In genomic region chr7:100894057-100894832, GRCm38 (mm10) we compare ENCODE assay signal across 8 mouse cellular contexts. TPM values are rescaled to one million over a fixed set of nuclear protein-coding genes. Genes with fewer than 3 reads are reported as not detected.
DNase-seq lines count a peak whose midpoint lies in the region; ATAC-seq and TF ChIP-seq lines count a peak whose summit lies in the region.

No protein-coding gene starts in this region.

- 2% methylated on average over 44 of the region's 53 CpGs for WGBS in midbrain, embryonic 16.5 days
- 7% methylated on average over 50 of the region's 53 CpGs for WGBS in thymus, adult 2 months

- peak overlapping the region; percentile 93 for H3K9ac ChIP-seq in midbrain, embryonic 16.5 days (ENCODE audit: low read depth, low read length)

- peak; percentile 24 for DNase-seq in ES-CJ7 (ENCODE audit: low read depth, low spot score)
- peak; percentile 25 for DNase-seq in T-cell, adult 2 months (ENCODE audit: low spot score)
- peak; percentile 78 for DNase-seq in embryo, embryonic 11 days
- DNase-seq in heart, postnatal 14 days = peak; percentile 48 to 49
- DNase-seq in left cerebral cortex, postnatal 10 days (ENCODE audit: extremely low spot score in 1 of 2, low spot score in 2 of 2) = peak; percentile 29 to 75
- DNase-seq in thymus, adult 2 months = peak; percentile 18
- DNase-seq in spleen, postnatal 36 days (ENCODE audit: low spot score in 2 of 2) = no peak

- peak overlapping the region; percentile 66 for H3K4me3 ChIP-seq in midbrain, embryonic 16.5 days (ENCODE audit: low read depth, low read length)
- peak overlapping the region; percentile 49 for H3K4me3 ChIP-seq in thymus, adult 2 months (ENCODE audit: control insufficient read depth, insufficient read depth, low read length)

- intact Hi-C loops in heart, postnatal 14 days (cut with DNase I) = no loop called here
- intact Hi-C loops in left cerebral cortex, postnatal 10 days (cut with DNase I) = no loop called here

- no peaks in the 10 kb centered on the region for H3K27me3 ChIP-seq in midbrain, embryonic 16.5 days (ENCODE audit: control insufficient read depth, insufficient read depth, low read depth, low read length)
- peaks cover 2% of the 10 kb centered on the region; the same call in 1 of the 2 replicates for H3K27me3 ChIP-seq in thymus, adult 2 months (ENCODE audit: control insufficient read depth, insufficient read depth, low read length)

- H3K9me3 ChIP-seq in midbrain, embryonic 16.5 days (replicated peaks; ENCODE audit: control insufficient read depth, low read length, poor library complexity, severe bottlenecking) = no peaks in the 10 kb centered on the region

- peak overlapping the region; percentile 92 for H3K4me2 ChIP-seq in midbrain, embryonic 16.5 days (ENCODE audit: low read length)

- peaks cover 22% of the 10 kb centered on the region for H3K4me1 ChIP-seq in midbrain, embryonic 16.5 days (ENCODE audit: control insufficient read depth, insufficient read depth, low read length)
- peaks cover 9% of the 10 kb centered on the region; the same call in 1 of the 2 replicates for H3K4me1 ChIP-seq in thymus, adult 2 months (replicated peaks; ENCODE audit: control insufficient read depth, insufficient read depth, low read length)

- 0 out of 2 replicates have a peak, but pooled peaks cover 5% of the 10 kb centered on the region for H3K36me3 ChIP-seq in midbrain, embryonic 16.5 days (ENCODE audit: control insufficient read depth, insufficient read depth, low read length)
- no peaks in the 10 kb centered on the region for H3K36me3 ChIP-seq in thymus, adult 2 months (ENCODE audit: control insufficient read depth, insufficient read depth, low read length)

- no peak for TF ChIP-seq CTCF in thymus, adult 2 months (IDR thresholded peaks at IDR 0.05; ENCODE audit: borderline replicate concordance, control insufficient read depth, extremely low read depth, insufficient read depth, low read length, poor library complexity)

- H3K27ac ChIP-seq in midbrain, embryonic 16.5 days (ENCODE audit: low read length) = peak overlapping the region; percentile 71
- H3K27ac ChIP-seq in thymus, adult 2 months (ENCODE audit: control insufficient read depth, insufficient read depth, low read length) = no peak overlapping the region

- peak; percentile 72 for ATAC-seq in midbrain, embryonic 16.5 days

- TF ChIP-seq POLR2A in thymus, adult 2 months (IDR thresholded peaks at IDR 0.05; ENCODE audit: control insufficient read depth, extremely low read depth, insufficient read depth, low read length, poor library complexity) = no peak

RNA-seq across cellular contexts. Expression of gene Relt, which starts 31.0 kb away (rescaled TPM):
- 1 to 10 TPM; 2.4 to 3.3 TPM for total RNA-seq in heart, postnatal 14 days (2021)
- 1 to 10 TPM; 9.0 to 9.4 TPM for total RNA-seq in left cerebral cortex, postnatal 10 days (2021)
- 5.0 and 5.4 TPM in 2 replicates for polyA plus RNA-seq in midbrain, embryonic 16.5 days (2015; fragmentation: Nextera tagmentation; extraction: Ambion mirVana)
- 77.5 and 82.0 TPM in 2 replicates for polyA plus RNA-seq in thymus, adult 2 months (2012; rRNA removed)

RNA-seq across cellular contexts. Expression of gene Arhgef17, which starts 37.7 kb away (rescaled TPM):
- 10 to 100 TPM; 30.3 to 31.6 TPM for total RNA-seq in heart, postnatal 14 days (2021)
- 10 to 100 TPM; 58.2 to 59.6 TPM for total RNA-seq in left cerebral cortex, postnatal 10 days (2021)
- 13.8 and 17.6 TPM in 2 replicates for polyA plus RNA-seq in midbrain, embryonic 16.5 days (2015; fragmentation: Nextera tagmentation; extraction: Ambion mirVana)
- 8.1 and 11.1 TPM in 2 replicates for polyA plus RNA-seq in thymus, adult 2 months (2012; rRNA removed)

Comparison
In these comparisons a context has a peak if more than half of its experiments do, and no peak if none do; other contexts are left out.
1. DNase-seq: peak in ES-CJ7 (single experiment), T-cell, adult 2 months (single experiment), embryo, embryonic 11 days (single experiment), heart, postnatal 14 days (2 of 2), left cerebral cortex, postnatal 10 days (2 of 2) and thymus, adult 2 months (single experiment); none in spleen, postnatal 36 days (0 of 2).